ENCODE assay signal across 9 mouse cellular contexts in the genomic region with DNA sequence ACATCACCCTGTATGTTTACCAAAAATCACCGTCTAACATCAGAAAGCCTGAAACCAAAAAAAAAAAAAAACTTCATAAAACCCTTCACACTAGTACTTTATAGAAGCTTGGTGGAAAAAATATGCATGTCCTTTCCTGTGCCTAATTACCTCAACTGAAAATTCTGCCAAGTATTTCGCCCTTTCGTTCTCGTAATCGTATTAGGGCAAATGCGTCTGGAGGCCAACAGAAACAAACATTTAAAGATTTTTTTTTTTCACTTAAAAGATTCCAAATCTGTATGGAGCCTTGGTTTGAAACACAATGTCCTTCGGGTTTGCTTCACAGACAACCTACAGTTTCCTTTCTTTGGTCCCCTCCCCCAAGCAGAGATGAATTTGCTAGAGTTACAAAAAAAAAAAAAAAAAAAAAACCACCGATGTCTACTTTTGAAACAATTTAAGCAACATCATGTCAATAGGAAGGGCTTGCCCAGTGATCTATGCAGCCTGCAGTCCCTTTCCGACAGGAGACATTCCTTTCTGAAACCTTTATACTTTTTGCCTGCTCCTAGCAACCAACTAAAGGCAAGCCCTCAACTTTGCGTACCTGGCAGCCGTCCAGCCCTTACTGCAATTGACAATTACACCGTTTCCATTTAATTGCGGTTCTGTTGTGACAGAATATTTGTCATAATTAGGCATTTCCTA.
DNase-seq lines count a peak whose midpoint lies in the region; ATAC-seq and TF ChIP-seq lines count a peak whose summit lies in the region.
"Had no signal": no experiment of that assay in that cellular context is flagged by ENCODE, and none has a peak within 500 bp of the region (broad histone marks: within the 10 kb centered on the region; RNA-seq: fewer than 3 reads in every experiment).

No protein-coding gene starts in this region.

- no peak for TF ChIP-seq CTCF in heart, postnatal 0 days (IDR thresholded peaks at IDR 0.05; ENCODE audit: low read depth)
- no peak for TF ChIP-seq CTCF in lung, postnatal 0 days (IDR thresholded peaks at IDR 0.05)
- TF ChIP-seq CTCF in stomach, postnatal 0 days (IDR thresholded peaks at IDR 0.05; ENCODE audit: low read depth): no peak

- 0 out of 2 replicates have a peak, but pooled peaks have one; percentile 16 for ATAC-seq in heart, postnatal 0 days (ENCODE audit: insufficient read depth, low read depth)
- no peak; the same call in 1 of the 2 replicates for ATAC-seq in kidney, embryonic 16.5 days (ENCODE audit: low FRiP score, low TSS enrichment)
- peak; percentile 23; the same call in 1 of the 2 replicates for ATAC-seq in lung, postnatal 0 days
- no peak for ATAC-seq in stomach, postnatal 0 days (ENCODE audit: low FRiP score, low TSS enrichment)
- ATAC-seq: Patski had no signal

- DNase-seq in left cerebral cortex, postnatal 4 days: peak; percentile 50
- DNase-seq in left cerebral cortex, adult 8-10 months (ENCODE audit: low spot score in 2 of 2): no peak
- peak; percentile 78 for DNase-seq in adipocyte (ENCODE audit: low spot score)
- DNase-seq in fat pad, adult 2 months (ENCODE audit: extremely low read depth, low read depth, low spot score): peak; percentile 69
- peak; percentile 60 for DNase-seq in heart, postnatal 0 days (ENCODE audit: low spot score)
- DNase-seq in lung, postnatal 0 days (ENCODE audit: low spot score): peak; percentile 70
- peak; percentile 50 for DNase-seq in stomach, postnatal 0 days (ENCODE audit: low spot score)

- no peaks in the 10 kb centered on the region for H3K9me3 ChIP-seq in heart, postnatal 0 days (replicated peaks; ENCODE audit: control insufficient read depth, low read length)
- H3K9me3 ChIP-seq in kidney, embryonic 16.5 days (ENCODE audit: low read length): no peaks in the 10 kb centered on the region
- no peaks in the 10 kb centered on the region for H3K9me3 ChIP-seq in lung, postnatal 0 days (ENCODE audit: low read length)
- H3K9me3 ChIP-seq in stomach, postnatal 0 days (ENCODE audit: control insufficient read depth, low read length): no peaks in the 10 kb centered on the region

- TF ChIP-seq EP300 in heart, postnatal 0 days (IDR thresholded peaks at IDR 0.05; ENCODE audit: low read depth): no peak
- no peak for TF ChIP-seq EP300 in lung, postnatal 0 days (IDR thresholded peaks at IDR 0.05)
- TF ChIP-seq EP300 in stomach, postnatal 0 days (optimal IDR thresholded peaks at IDR 0.05): no peak

- H3K27me3 ChIP-seq in heart, postnatal 0 days (ENCODE audit: control insufficient read depth, insufficient read depth, low read length): no peaks in the 10 kb centered on the region
- H3K27me3 ChIP-seq in kidney, embryonic 16.5 days (ENCODE audit: insufficient read depth, low read length): no peaks in the 10 kb centered on the region
- H3K27me3 ChIP-seq in lung, postnatal 0 days (replicated peaks; ENCODE audit: insufficient read depth, low read length): no peaks in the 10 kb centered on the region
- no peaks in the 10 kb centered on the region for H3K27me3 ChIP-seq in stomach, postnatal 0 days (ENCODE audit: control insufficient read depth, insufficient read depth, low read length)
- H3K27me3 ChIP-seq: Patski had no signal

- H3K4me2 ChIP-seq in heart, postnatal 0 days (ENCODE audit: low read depth, low read length): peak overlapping the region; percentile 57
- H3K4me2 ChIP-seq in kidney, embryonic 16.5 days (replicated peaks; ENCODE audit: low read depth, low read length): peak overlapping the region; percentile 43
- peak overlapping the region; percentile 56 for H3K4me2 ChIP-seq in lung, postnatal 0 days (replicated peaks; ENCODE audit: low read depth, low read length)
- peak overlapping the region; percentile 41 for H3K4me2 ChIP-seq in stomach, postnatal 0 days (replicated peaks; ENCODE audit: low read depth)

- 34% methylated on average over 13 of the region's 13 CpGs for WGBS in heart, postnatal 0 days
- 29% methylated on average over 13 of the region's 13 CpGs for WGBS in kidney, embryonic 16.5 days
- 13% methylated on average over 13 of the region's 13 CpGs for WGBS in lung, postnatal 0 days
- 13% methylated on average over 13 of the region's 13 CpGs for WGBS in stomach, postnatal 0 days

- H3K4me1 ChIP-seq in heart, postnatal 0 days (ENCODE audit: control insufficient read depth, insufficient read depth): 0 out of 2 replicates have a peak, but pooled peaks cover 13% of the 10 kb centered on the region
- peaks cover 27% of the 10 kb centered on the region for H3K4me1 ChIP-seq in kidney, embryonic 16.5 days (ENCODE audit: insufficient read depth, low read length)
- no peaks in the 10 kb centered on the region; the same call in 1 of the 2 replicates for H3K4me1 ChIP-seq in lung, postnatal 0 days (ENCODE audit: insufficient read depth, low read depth, low read length)
- 0 out of 2 replicates have a peak, but pooled peaks cover 2% of the 10 kb centered on the region for H3K4me1 ChIP-seq in stomach, postnatal 0 days (replicated peaks; ENCODE audit: control insufficient read depth, insufficient read depth)

- peak overlapping the region; percentile 25; the same call in 1 of the 2 replicates for H3K9ac ChIP-seq in heart, postnatal 0 days (replicated peaks; ENCODE audit: low read depth, low read length)
- no peak overlapping the region for H3K9ac ChIP-seq in kidney, embryonic 16.5 days (replicated peaks; ENCODE audit: low read length)
- H3K9ac ChIP-seq in lung, postnatal 0 days (replicated peaks; ENCODE audit: low read depth): no peak overlapping the region
- H3K9ac ChIP-seq in stomach, postnatal 0 days (ENCODE audit: low read length): no peak overlapping the region

- H3K36me3 ChIP-seq in heart, postnatal 0 days (replicated peaks; ENCODE audit: control insufficient read depth, insufficient read depth, low read length): no peaks in the 10 kb centered on the region
- H3K36me3 ChIP-seq in kidney, embryonic 16.5 days (ENCODE audit: insufficient read depth, low read length): peaks cover 10% of the 10 kb centered on the region; the same call in 1 of the 2 replicates
- no peaks in the 10 kb centered on the region for H3K36me3 ChIP-seq in lung, postnatal 0 days (ENCODE audit: insufficient read depth, low read length)
- no peaks in the 10 kb centered on the region for H3K36me3 ChIP-seq in stomach, postnatal 0 days (ENCODE audit: control insufficient read depth, insufficient read depth, low read length)

- peak overlapping the region; percentile 33 for H3K4me3 ChIP-seq in heart, postnatal 0 days (ENCODE audit: low read depth, low read length)
- 0 out of 2 replicates have a peak overlapping the region, but pooled peaks have one; percentile 11 for H3K4me3 ChIP-seq in kidney, embryonic 16.5 days (ENCODE audit: low read length)
- peak overlapping the region; percentile 12; the same call in 1 of the 2 replicates for H3K4me3 ChIP-seq in lung, postnatal 0 days (ENCODE audit: low read depth, low read length)
- H3K4me3 ChIP-seq in stomach, postnatal 0 days (ENCODE audit: low read depth, low read length): peak overlapping the region; percentile 15; the same call in 1 of the 2 replicates

- H3K27ac ChIP-seq in heart, postnatal 0 days (ENCODE audit: low read depth): peak overlapping the region; percentile 86
- H3K27ac ChIP-seq in kidney, embryonic 16.5 days (ENCODE audit: low read length): peak overlapping the region; percentile 66; the same call in 1 of the 2 replicates
- 0 out of 2 replicates have a peak overlapping the region, but pooled peaks have one; percentile 49 for H3K27ac ChIP-seq in lung, postnatal 0 days (ENCODE audit: low read length)
- peak overlapping the region; percentile 56; the same call in 1 of the 2 replicates for H3K27ac ChIP-seq in stomach, postnatal 0 days (replicated peaks)

- intact Hi-C loops in left cerebral cortex, postnatal 4 days (cut with DNase I): no loop called here

Comparison
In these comparisons a context has a peak if more than half of its experiments do, and no peak if none do; other contexts are left out.
1. DNase-seq: peak in left cerebral cortex, postnatal 4 days (single experiment), adipocyte (single experiment), fat pad, adult 2 months (single experiment), heart, postnatal 0 days (single experiment), lung, postnatal 0 days (single experiment) and stomach, postnatal 0 days (single experiment); none in left cerebral cortex, adult 8-10 months (0 of 2).
2. ATAC-seq: peak in heart, postnatal 0 days (single experiment) and lung, postnatal 0 days (single experiment); none in kidney, embryonic 16.5 days (single experiment) and stomach, postnatal 0 days (single experiment).
3. Peak in every context shown above with its lines, with median percentiles within 50 percentile points of each other: H3K27ac ChIP-seq, H3K4me2 ChIP-seq and H3K4me3 ChIP-seq.